In genomic region chr3:145612662-145613061, GRCm38 (mm10) we compare ENCODE assay signal across 9 mouse cellular contexts. TPM values are rescaled to one million over a fixed set of nuclear protein-coding genes. Genes with fewer than 3 reads are reported as not detected.
DNase-seq lines count a peak whose midpoint lies in the region; ATAC-seq and TF ChIP-seq lines count a peak whose summit lies in the region.
"Had no signal": no experiment of that assay in that cellular context is flagged by ENCODE, and none has a peak within 500 bp of the region (broad histone marks: within the 10 kb centered on the region; RNA-seq: fewer than 3 reads in every experiment).

No protein-coding gene starts in this region.

- H3K9me3 ChIP-seq in kidney, embryonic 14.5 days (ENCODE audit: control insufficient read depth, low read length), result no peaks in the 10 kb centered on the region

- DNase-seq in kidney, adult 2 months, result peak; percentile 21
- DNase-seq in CD4-positive, CD25-positive, alpha-beta regulatory T cell, adult 2 months (ENCODE audit: low read depth, low spot score), result peak; percentile 62
- DNase-seq in R1 (ENCODE audit: low read depth, low spot score), result peak; percentile 65
- DNase-seq in lung, postnatal 10 days, result peak; percentile 42
- no peak for DNase-seq in left cerebral cortex, postnatal 10 days (ENCODE audit: extremely low spot score in 1 of 2, low spot score in 2 of 2)
- DNase-seq in heart, adult 9 months (ENCODE audit: low spot score in 2 of 2), result no peak
- no peak for DNase-seq in ovary, postnatal 10 days (ENCODE audit: low spot score)
- DNase-seq: cerebellum, adult 9-11 months had no signal

- TF ChIP-seq POLR2A in kidney, adult 2 months (IDR thresholded peaks at IDR 0.05; ENCODE audit: low read depth, low read length), result no peak

- no peaks in the 10 kb centered on the region for H3K36me3 ChIP-seq in kidney, adult 2 months (ENCODE audit: control insufficient read depth, insufficient read depth, low read length)
- H3K36me3 ChIP-seq in kidney, embryonic 14.5 days (ENCODE audit: control insufficient read depth, insufficient read depth, low read length), result no peaks in the 10 kb centered on the region

- peak; percentile 57 for TF ChIP-seq CTCF in kidney, adult 2 months (conservative IDR thresholded peaks at IDR 0.05; ENCODE audit: insufficient read depth, insufficient read length, low read depth, low read length)

- H3K4me1 ChIP-seq in kidney, adult 2 months (ENCODE audit: control insufficient read depth, insufficient read depth, low read length), result 0 out of 2 replicates have a peak, but pooled peaks cover 9% of the 10 kb centered on the region
- H3K4me1 ChIP-seq in kidney, embryonic 14.5 days (ENCODE audit: control insufficient read depth, insufficient read depth, low read length), result peaks cover 14% of the 10 kb centered on the region

- no peak overlapping the region for H3K27ac ChIP-seq in kidney, adult 2 months (ENCODE audit: insufficient read depth, low read depth, low read length)
- H3K27ac ChIP-seq in kidney, embryonic 14.5 days (ENCODE audit: low read depth, low read length), result no peak overlapping the region

- 22% methylated on average over 4 of the region's 4 CpGs for WGBS in kidney, adult 2 months
- 30% methylated on average over 4 of the region's 4 CpGs for WGBS in kidney, embryonic 14.5 days

- H3K4me2 ChIP-seq in kidney, embryonic 14.5 days (replicated peaks; ENCODE audit: low read depth, low read length), result no peak overlapping the region

- no peak overlapping the region for H3K4me3 ChIP-seq in kidney, adult 2 months (ENCODE audit: insufficient read depth, low read depth, low read length)
- no peak overlapping the region for H3K4me3 ChIP-seq in kidney, embryonic 14.5 days (ENCODE audit: low read length)

- ATAC-seq in kidney, embryonic 14.5 days (ENCODE audit: low FRiP score, low TSS enrichment), result no peak

- no peak overlapping the region for H3K9ac ChIP-seq in kidney, embryonic 14.5 days (ENCODE audit: low read depth, low read length)

- intact Hi-C loops in left cerebral cortex, postnatal 10 days (cut with DNase I), result no loop called here

- H3K27me3 ChIP-seq in kidney, adult 2 months (replicated peaks; ENCODE audit: control insufficient read depth, insufficient read depth, low read length), result no peaks in the 10 kb centered on the region
- no peaks in the 10 kb centered on the region for H3K27me3 ChIP-seq in kidney, embryonic 14.5 days (ENCODE audit: control insufficient read depth, insufficient read depth, low read length)

RNA-seq across cellular contexts. Expression of gene Znhit6, which starts 36.7 kb away (rescaled TPM):
- polyA plus RNA-seq in kidney, adult 2 months (2012; rRNA removed), result 3.5 and 4.2 TPM in 2 replicates
- 36.2 and 41.7 TPM in 2 replicates for polyA plus RNA-seq in kidney, embryonic 14.5 days (2014; fragmentation: Nextera tagmentation; extraction: Ambion mirVana)
- total RNA-seq in left cerebral cortex, postnatal 10 days (2021), result 10 to 100 TPM; 18.5 to 20.9 TPM

RNA-seq across cellular contexts. Expression of gene Ccn1, which starts 37.1 kb away (rescaled TPM):
- polyA plus RNA-seq in kidney, adult 2 months (2012; rRNA removed), result 14.2 and 16.5 TPM in 2 replicates
- polyA plus RNA-seq in kidney, embryonic 14.5 days (2014; fragmentation: Nextera tagmentation; extraction: Ambion mirVana), result 22.4 and 30.9 TPM in 2 replicates
- total RNA-seq in left cerebral cortex, postnatal 10 days (2021), result 1 to 10 TPM; 4.6 to 8.1 TPM

Comparison
In these comparisons a context has a peak if more than half of its experiments do, and no peak if none do; other contexts are left out.
1. DNase-seq: peak in kidney, adult 2 months (single experiment), CD4-positive, CD25-positive, alpha-beta regulatory T cell, adult 2 months (single experiment), R1 (single experiment) and lung, postnatal 10 days (single experiment); none in left cerebral cortex, postnatal 10 days (0 of 2), heart, adult 9 months (0 of 2) and ovary, postnatal 10 days (single experiment).